Mouse (Mus musculus) embryonic facial prominence, embryonic 12.5 days (tissue): ENCODE measurements at regions not wholly inside any gene's neighbourhood (a gene's known extent, or its start where the extent isn't known, plus 50 kb on each side); places are given as distances from the start of the nearest gene placed in this dataset.

Experiments
- ATAC-seq: fragments of 200-750 bp; cut with Nextera tagmentation; 2 replicates; pipeline ENCODE4 v1.8.0; 2017; ENCODE audit not compliant: insufficient number of reproducible peaks, insufficient read depth, low FRiP score, low TSS enrichment
- H3K27ac ChIP-seq: fragments of 300-500 bp; sonication (generic); 2 replicates; pipeline ENCODE4 v1.5.1; 2016; ENCODE audit warnings: mild to moderate bottlenecking
- H3K27me3 ChIP-seq: fragments of 300-500 bp; sonication (generic); 2 replicates; pipeline ENCODE4 v1.6.1; 2016; ENCODE audit warnings: mild to moderate bottlenecking, moderate library complexity
- H3K36me3 ChIP-seq: fragments of 300-500 bp; sonication (generic); 2 replicates; pipeline ENCODE4 v1.6.1; 2016; ENCODE audit warnings: mild to moderate bottlenecking
- H3K4me1 ChIP-seq: fragments of 300-500 bp; sonication (generic); 2 replicates; pipeline ENCODE4 v1.6.1; 2016
- H3K4me2 ChIP-seq: fragments of 300-500 bp; sonication (generic); replicated peaks from 2 replicates; pipeline ENCODE4 v1.6.1; 2016; ENCODE audit warnings: mild to moderate bottlenecking, moderate library complexity
- H3K4me3 ChIP-seq: fragments of 300-500 bp; sonication (generic); 2 replicates; pipeline ENCODE4 v1.5.1; 2016; ENCODE audit warnings: mild to moderate bottlenecking
- H3K9ac ChIP-seq: fragments of 300-500 bp; sonication (generic); 2 replicates; pipeline ENCODE4 v1.6.1; 2016; ENCODE audit warnings: mild to moderate bottlenecking, moderate library complexity
- H3K9me3 ChIP-seq: fragments of 300-500 bp; sonication (generic); 2 replicates; pipeline ENCODE4 v1.6.1; 2016; ENCODE audit warnings: mild to moderate bottlenecking, moderate library complexity
- WGBS: fragments of 180-500 bp; shearing (Covaris S2); methylation state at CpG from one replicate; pipeline ENCODE4 v1.1.7; 2016; 5-methylcytosine and 5-hydroxymethylcytosine counted together

DNA sequence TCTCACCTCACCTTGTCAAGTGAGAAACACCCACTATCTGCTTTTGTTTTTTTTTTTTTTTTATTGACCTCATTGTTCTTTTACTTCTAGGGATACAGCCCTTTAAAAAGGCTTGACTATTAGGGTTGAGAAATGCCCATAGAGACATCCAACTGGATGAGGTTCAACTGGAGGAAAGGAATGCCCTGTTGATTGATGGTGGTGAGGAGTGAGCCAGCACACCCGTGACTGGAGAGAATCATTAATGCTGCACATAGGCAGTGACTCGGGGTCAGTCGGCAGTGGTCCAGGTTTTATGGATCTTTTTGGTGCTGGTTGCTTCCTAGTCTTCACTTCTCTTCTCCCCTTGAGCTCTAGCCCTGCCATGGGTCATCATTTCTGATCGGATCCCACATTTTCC, 82.9 kb upstream of the Cryz start:
- WGBS = 91% methylated on average over 4 of the region's 4 CpGs
- Histone ChIP-seq H3K27ac (no peak overlapping the region), H3K4me2 (no peak overlapping the region), H3K4me1 (peaks cover 3% of the 10 kb centered on the region; the same call in 1 of the 2 replicates), H3K27me3 (no peaks in the 10 kb centered on the region), H3K9me3 (no peaks in the 10 kb centered on the region), H3K4me3 (no peak overlapping the region), H3K36me3 (no peaks in the 10 kb centered on the region), H3K9ac (no peak overlapping the region)
- ATAC-seq = no peak

DNA sequence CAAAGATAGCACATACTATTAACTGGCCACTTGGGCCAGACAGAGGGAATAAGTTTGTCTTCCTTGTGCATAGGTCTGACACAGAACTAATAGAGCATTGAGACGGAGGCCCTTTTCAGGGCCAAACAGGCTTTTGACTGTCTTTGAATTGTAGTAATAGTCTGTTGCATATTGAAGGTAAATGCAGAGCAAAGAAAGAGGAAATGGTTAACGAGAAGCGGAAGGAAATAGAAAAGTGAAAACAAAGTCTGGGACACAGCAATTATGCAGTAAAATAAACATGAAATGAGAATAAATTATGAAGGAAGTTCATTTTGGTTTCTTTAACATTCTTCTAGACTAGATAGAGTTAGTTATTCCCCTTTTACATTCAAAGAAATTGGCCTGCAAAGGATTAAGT, 86.4 kb upstream of the Cryz start:
- Histone ChIP-seq H3K27ac (no peak overlapping the region), H3K4me3 (no peak overlapping the region), H3K9ac (no peak overlapping the region), H3K4me1 (peaks cover 3% of the 10 kb centered on the region; the same call in 1 of the 2 replicates), H3K36me3 (no peaks in the 10 kb centered on the region), H3K27me3 (no peaks in the 10 kb centered on the region), H3K4me2 (no peak overlapping the region), H3K9me3 (no peaks in the 10 kb centered on the region)
- no peak for ATAC-seq
- 67% methylated on average over 3 of the region's 3 CpGs for WGBS

DNA sequence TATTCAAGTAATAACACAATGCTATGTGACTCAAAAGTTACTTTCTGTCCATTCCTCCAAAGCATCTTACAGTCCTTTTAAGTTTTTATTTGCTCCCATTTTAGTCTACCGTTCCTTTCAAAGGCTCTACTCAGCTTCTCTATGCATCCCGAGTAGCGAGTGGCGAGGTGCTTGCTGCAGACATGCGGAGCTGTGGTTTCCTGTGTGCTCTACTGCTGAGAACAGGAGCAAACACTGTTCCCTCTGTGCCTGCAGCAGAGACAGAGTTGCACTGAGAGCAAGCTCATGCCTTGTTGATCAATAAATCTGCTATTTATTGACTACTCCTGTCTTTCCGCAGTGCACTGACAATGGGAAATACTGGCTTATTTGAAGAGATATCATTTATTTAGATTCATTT, 87.1 kb upstream of the Cryz start:
- Histone ChIP-seq H3K27ac (no peak overlapping the region), H3K9ac (no peak overlapping the region), H3K27me3 (no peaks in the 10 kb centered on the region), H3K4me1 (peaks cover 3% of the 10 kb centered on the region; the same call in 1 of the 2 replicates), H3K4me2 (no peak overlapping the region), H3K36me3 (no peaks in the 10 kb centered on the region), H3K9me3 (no peaks in the 10 kb centered on the region), H3K4me3 (no peak overlapping the region)
- no peak for ATAC-seq
- WGBS = 73% methylated on average over 6 of the region's 6 CpGs

DNA sequence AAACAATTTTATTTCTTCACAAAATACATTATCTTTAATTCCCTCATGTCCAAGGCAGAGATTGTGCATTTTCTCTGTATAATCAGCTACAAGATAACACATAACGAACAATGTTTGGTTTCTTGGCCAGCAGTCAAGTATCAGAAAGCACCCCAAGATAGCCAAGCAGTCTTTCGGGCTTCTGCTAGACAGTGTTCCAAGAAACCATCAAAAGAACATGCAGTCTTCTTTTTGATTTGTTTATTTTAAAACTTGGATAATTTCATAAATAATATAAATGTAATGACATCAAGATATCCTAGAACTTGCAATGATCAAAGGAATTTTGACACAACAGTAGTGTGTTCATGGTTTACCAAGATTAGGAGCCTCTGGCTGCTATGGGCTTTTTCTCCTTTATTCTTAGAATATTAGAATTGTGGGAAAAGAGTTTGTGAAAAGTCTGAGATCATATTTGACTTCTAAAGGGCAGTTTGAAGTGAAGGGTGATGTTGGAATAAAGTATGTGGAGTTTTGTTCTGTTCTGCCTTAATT, 103.1 kb upstream of the Cryz start:
- Histone ChIP-seq H3K4me3 (no peak overlapping the region), H3K36me3 (no peaks in the 10 kb centered on the region), H3K27ac (no peak overlapping the region), H3K27me3 (no peaks in the 10 kb centered on the region), H3K9ac (no peak overlapping the region), H3K9me3 (no peaks in the 10 kb centered on the region), H3K4me2 (no peak overlapping the region), H3K4me1 (no peaks in the 10 kb centered on the region)
- ATAC-seq = no peak
- WGBS = 94% methylated on average over 2 of the region's 2 CpGs

DNA sequence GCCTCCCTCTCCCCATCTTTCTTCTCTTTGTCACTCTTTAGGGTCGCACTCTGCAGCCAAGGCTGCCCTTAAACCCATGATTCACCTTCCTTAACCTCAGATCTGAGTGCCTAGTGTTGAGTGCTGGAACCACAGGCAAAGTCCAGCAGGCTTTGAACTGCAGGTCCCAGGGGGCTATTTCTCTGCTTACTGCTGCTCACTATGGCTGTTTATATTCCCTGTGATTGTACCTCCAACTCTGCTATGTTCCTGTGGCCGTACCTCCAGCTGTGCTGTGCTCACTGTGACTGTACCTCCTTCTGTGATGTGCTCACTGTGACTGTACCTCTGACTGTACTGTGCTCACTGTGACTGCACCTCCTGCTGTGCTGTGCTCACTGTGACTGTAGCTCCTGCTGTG, 124.1 kb upstream of the Cryz start:
- Histone ChIP-seq H3K27me3 (no peaks in the 10 kb centered on the region), H3K4me3 (no peak overlapping the region), H3K36me3 (no peaks in the 10 kb centered on the region), H3K9me3 (no peaks in the 10 kb centered on the region), H3K27ac (no peak overlapping the region), H3K4me1 (0 out of 2 replicates have a peak, but pooled peaks cover 2% of the 10 kb centered on the region), H3K4me2 (no peak overlapping the region), H3K9ac (no peak overlapping the region)
- no peak for ATAC-seq
- 94% methylated on average over 2 of the region's 2 CpGs for WGBS

DNA sequence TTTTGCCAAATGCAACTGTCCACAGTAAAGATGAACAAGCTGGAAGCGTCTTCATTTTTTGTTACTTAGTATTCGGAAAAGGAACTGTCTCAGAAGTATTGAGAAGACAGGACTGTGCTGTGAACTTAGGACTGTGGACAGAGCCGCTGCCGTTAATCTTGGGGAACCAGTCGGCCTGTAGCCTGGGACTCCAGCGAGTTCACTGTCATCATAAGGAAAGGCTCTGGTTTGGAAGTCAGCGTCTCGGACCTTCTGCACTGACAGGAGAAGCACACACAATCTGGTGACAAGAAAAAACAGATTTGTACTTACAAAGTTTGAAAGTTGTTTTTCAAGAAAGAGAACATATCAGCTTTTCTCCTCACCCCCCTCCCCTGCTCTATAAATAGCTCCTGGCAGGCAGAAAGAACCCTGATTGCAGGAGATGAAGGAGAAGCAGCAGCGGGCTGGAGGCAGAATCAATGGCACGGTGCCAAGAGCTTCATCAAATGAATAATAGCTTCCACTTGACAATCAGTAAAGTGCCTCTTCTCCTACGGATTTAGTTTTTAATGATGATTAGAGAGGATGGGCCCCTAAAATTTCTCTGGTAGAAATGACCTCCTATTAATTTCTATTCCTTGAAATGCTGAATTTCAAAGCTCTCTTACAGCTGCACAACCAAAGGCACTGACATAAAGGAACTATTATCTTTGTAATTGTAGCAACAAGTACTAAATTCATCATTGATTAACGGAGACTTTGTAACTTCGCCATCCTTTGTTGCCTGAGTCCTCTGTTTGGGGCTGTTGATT, 128.7 kb upstream of the Cryz start:
- peak overlapping the region; percentile 25; the same call in 1 of the 2 replicates for H3K4me2 ChIP-seq
- 0 out of 2 replicates have a peak, but pooled peaks have one; percentile 10 for ATAC-seq

DNA sequence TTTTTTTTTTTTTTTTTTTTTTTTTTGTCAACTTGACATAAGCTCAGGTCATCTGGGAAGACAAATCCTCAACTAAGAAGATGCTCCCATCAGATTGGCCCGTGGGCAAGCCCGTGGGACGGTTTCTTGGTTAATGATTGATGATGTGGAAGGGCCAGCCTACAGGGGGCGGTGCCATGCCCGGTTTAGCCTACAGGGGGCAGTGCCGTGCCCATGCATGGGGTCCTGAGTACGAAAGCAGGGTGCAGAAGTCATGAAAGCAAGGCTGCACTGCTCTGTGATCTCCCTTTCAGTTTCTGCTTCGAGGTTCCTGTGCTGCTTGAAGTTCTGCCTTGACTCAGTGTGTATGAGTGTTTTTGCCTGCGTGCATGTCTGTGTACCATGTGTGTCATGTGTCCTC, 127.7 kb upstream of the Lhx8 start:
- Histone ChIP-seq H3K4me1 (no peaks in the 10 kb centered on the region), H3K9ac (no peak overlapping the region), H3K27ac (no peak overlapping the region), H3K9me3 (no peaks in the 10 kb centered on the region), H3K4me3 (no peak overlapping the region), H3K36me3 (no peaks in the 10 kb centered on the region), H3K4me2 (no peak overlapping the region), H3K27me3 (no peaks in the 10 kb centered on the region)
- no peak for ATAC-seq
- 76% methylated on average over 9 of the region's 9 CpGs for WGBS

More for the DNA sequence above, 128.7 kb upstream of the Cryz start:
- Histone ChIP-seq H3K27ac (peak overlapping the region; percentile 72; the same call in 1 of the 2 replicates), H3K9ac (no peak overlapping the region), H3K36me3 (no peaks in the 10 kb centered on the region), H3K27me3 (no peaks in the 10 kb centered on the region), H3K4me3 (no peak overlapping the region), H3K4me1 (peaks cover 2% of the 10 kb centered on the region; the same call in 1 of the 2 replicates), H3K9me3 (no peaks in the 10 kb centered on the region)
- 36% methylated on average over 13 of the region's 13 CpGs for WGBS

DNA sequence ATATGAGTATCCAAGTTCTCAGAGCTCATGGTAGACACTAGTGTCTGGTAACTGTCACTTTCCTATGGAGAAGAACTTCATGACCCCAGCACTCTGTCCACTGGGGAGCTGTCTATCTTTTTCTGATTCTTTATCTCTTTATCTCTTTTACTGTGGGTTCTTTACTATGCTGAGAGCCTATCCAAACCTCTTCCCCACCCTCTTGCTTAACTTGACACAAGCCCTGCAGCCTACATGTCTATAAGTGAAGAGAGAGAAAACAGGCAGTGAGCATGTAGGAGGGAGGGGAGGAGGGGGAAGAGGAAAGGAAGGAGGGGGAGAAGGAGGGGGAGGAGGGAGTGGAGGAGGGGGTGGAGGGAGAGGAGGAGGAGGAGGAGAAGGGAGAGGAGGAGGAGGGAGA, 122.6 kb upstream of the Lhx8 start:
- ATAC-seq = no peak
- Histone ChIP-seq H3K4me1 (no peaks in the 10 kb centered on the region), H3K9me3 (peaks cover 7% of the 10 kb centered on the region; the same call in 1 of the 2 replicates), H3K27me3 (no peaks in the 10 kb centered on the region), H3K4me2 (no peak overlapping the region), H3K27ac (no peak overlapping the region), H3K4me3 (no peak overlapping the region), H3K36me3 (no peaks in the 10 kb centered on the region), H3K9ac (no peak overlapping the region)

DNA sequence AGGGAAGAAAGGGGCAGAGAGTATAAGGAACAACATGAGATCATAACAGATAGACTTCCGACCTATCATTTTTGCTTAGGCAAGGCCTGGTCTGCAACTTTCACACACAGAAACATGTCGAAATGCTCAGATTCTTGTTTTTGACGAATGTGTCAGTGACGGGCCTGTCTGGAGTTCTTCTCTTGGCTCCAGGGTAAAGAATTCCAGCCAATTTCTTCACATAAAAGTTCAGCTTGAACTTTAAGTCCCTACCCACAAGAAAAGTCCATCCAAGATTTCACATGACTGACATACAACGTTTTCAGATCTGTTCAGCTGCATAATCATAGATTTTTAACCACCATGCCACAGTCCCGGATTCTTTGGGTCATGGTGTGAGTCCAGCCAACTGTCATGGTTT, 122.1 kb upstream of the Lhx8 start:
- no peak overlapping the region for H3K4me3 ChIP-seq
- H3K4me2 ChIP-seq = no peak overlapping the region
- peaks cover 7% of the 10 kb centered on the region; the same call in 1 of the 2 replicates for H3K9me3 ChIP-seq
- H3K27me3 ChIP-seq = no peaks in the 10 kb centered on the region
- no peak overlapping the region for H3K9ac ChIP-seq
- no peak for ATAC-seq
- no peaks in the 10 kb centered on the region for H3K36me3 ChIP-seq
- no peak overlapping the region for H3K27ac ChIP-seq
- no peaks in the 10 kb centered on the region for H3K4me1 ChIP-seq
- 83% methylated on average over 6 of the region's 6 CpGs for WGBS

DNA sequence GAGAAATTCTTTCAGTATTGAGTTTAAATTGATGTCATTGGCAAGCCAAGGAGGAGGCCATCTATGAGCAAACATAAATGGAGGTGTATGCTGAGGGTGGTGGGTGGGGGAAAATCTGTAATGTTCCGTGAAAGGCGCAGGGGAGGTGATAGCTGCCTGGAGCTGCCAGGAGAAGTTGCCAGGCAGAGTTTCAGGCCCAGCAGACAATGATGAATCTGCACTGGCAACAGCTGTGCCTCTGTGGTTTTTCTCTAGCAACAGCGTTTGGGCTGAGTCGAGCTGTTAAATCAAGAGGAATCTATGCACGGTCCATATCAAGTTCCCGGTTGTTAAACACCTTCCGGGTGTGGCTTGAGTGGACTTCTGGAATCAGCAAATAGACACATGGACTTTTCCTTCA, 120.7 kb upstream of the Lhx8 start:
- H3K4me1 ChIP-seq = no peaks in the 10 kb centered on the region
- no peak overlapping the region for H3K4me2 ChIP-seq
- no peak overlapping the region for H3K9ac ChIP-seq
- H3K27me3 ChIP-seq = no peaks in the 10 kb centered on the region
- 76% methylated on average over 7 of the region's 7 CpGs for WGBS
- no peaks in the 10 kb centered on the region for H3K36me3 ChIP-seq
- H3K4me3 ChIP-seq = no peak overlapping the region
- no peak for ATAC-seq
- H3K27ac ChIP-seq = no peak overlapping the region
- peaks cover 7% of the 10 kb centered on the region; the same call in 1 of the 2 replicates for H3K9me3 ChIP-seq

DNA sequence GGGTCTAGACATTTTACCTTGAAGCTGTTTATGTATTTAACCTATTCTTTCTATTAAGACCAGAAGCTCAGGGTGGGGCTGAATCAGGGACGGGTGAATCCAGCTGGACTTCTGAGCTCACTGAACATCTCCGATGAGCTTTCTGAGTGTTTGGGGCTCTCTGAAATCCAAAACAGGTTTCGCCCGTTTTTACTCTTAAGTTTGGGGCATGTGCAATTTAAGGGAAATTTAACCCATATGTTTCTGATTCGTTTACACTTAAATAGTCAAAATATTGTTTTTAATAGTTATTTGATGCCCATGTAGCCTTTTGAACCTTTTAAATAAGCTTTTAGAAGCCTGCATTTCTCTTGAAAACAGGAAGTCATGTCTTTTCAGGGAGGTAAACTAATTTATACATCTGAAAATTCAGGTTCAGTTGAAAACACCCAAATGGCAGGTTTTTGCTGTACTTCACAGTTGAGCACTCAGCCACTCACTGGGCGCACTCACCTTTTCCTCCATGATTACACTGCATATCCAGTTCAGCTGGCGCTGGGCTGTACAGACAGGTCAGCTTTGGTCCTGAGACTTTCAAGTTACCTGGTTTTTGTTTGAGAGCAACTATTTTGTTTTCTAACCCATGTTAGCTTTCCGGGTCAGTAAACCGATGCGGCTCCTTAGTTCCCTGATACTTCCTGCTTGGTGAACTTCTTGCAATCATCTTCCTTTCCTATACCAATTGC, 113.1 kb upstream of the Lhx8 start:
- Histone ChIP-seq H3K9ac (no peak overlapping the region), H3K9me3 (peaks cover 2% of the 10 kb centered on the region; the same call in 1 of the 2 replicates), H3K4me2 (no peak overlapping the region), H3K36me3 (no peaks in the 10 kb centered on the region), H3K4me1 (peaks cover 3% of the 10 kb centered on the region; the same call in 1 of the 2 replicates), H3K27me3 (no peaks in the 10 kb centered on the region), H3K4me3 (no peak overlapping the region), H3K27ac (no peak overlapping the region)
- 41% methylated on average over 10 of the region's 10 CpGs for WGBS
- ATAC-seq = no peak

DNA sequence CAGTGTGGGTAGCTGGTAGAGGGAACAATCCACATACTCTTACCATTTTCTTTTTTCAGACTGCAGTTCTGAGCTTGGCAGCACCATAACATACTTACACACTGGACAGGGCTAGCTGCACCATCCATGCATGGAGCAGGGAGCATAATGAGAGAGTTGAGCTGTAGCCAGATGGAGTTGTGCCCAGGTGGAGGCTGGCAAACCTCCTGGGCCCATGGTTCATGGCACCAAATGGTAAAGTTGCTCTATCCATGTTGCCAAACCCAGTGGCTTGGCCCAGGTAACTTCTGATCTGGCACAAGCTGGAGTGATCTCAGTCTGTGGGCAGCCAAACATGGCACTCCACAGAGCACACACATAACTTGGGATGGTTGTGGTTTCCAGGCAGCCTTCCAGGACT, 111.0 kb upstream of the Lhx8 start:
- H3K9me3 ChIP-seq = no peaks in the 10 kb centered on the region
- ATAC-seq = no peak
- no peak overlapping the region for H3K4me3 ChIP-seq
- no peaks in the 10 kb centered on the region for H3K36me3 ChIP-seq
- H3K4me2 ChIP-seq = no peak overlapping the region
- no peak overlapping the region for H3K9ac ChIP-seq
- no peaks in the 10 kb centered on the region for H3K27me3 ChIP-seq
- peaks cover 3% of the 10 kb centered on the region; the same call in 1 of the 2 replicates for H3K4me1 ChIP-seq
- H3K27ac ChIP-seq = no peak overlapping the region
